Mouse (Mus musculus): ENCODE measurements around the gene Acsf3. TPM values are rescaled to one million over a fixed set of nuclear protein-coding genes. Genes with fewer than 3 reads are reported as not detected.
A peak's percentile ranks its signal among the peaks of the same experiment; 100 is the strongest.

Acsf3 gene
- total and polyA plus RNA-seq, 3 experiments, result 40.4 to 44.4 (median 42.3) TPM

DNA sequence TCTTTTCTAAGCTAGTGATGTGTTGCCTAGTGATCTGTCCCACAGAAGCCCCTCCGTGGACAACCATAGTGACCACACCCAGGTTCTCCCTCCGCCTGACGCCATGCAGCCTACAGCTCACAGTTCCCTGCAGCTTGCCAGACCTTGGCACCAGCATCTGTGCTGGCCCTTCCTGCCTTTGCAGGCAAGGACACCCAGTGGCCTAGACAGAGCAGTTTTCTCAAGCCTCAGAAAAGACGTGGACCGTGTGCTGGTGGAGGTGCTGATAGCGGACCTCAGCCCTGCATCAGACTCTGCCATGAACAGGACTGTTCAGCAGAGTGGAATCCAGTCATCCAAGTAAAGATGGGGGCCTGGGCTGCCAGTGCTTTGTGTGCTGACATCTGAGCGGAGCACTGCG lies 35.1 kb downstream of the Acsf3 start:
- peak; percentile 54 for DNase-seq

DNA sequence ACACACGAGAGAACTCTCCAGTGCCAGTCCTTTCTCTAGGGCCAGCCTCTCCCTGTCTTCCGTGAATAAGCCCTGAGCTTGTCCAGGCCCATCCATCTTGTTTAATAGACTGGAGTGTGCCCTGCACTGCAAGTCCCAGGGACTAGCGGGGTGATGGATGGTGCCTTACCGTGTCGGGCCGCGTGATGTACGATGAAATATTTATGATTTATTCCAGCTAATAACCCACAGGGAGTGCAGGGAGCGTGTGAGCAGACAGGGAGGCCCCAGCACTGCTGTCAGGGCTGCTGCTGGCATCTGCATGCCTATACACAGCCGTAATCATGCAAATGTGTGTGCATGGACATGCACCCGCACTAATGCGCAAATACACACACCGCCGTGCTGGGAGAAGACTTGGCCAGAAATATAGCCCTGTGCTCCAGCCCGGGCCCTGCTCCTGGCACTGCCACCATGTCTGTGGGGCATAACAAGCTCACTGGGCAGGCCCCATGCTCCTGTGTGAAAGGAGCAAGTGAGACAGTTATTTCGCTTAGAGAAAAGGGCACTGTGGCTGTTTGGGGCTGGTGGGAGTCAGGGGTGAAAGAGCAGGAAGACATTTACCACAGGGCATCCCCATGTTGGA lies 36.7 kb downstream of the Acsf3 start:
- no peak for DNase-seq

DNA sequence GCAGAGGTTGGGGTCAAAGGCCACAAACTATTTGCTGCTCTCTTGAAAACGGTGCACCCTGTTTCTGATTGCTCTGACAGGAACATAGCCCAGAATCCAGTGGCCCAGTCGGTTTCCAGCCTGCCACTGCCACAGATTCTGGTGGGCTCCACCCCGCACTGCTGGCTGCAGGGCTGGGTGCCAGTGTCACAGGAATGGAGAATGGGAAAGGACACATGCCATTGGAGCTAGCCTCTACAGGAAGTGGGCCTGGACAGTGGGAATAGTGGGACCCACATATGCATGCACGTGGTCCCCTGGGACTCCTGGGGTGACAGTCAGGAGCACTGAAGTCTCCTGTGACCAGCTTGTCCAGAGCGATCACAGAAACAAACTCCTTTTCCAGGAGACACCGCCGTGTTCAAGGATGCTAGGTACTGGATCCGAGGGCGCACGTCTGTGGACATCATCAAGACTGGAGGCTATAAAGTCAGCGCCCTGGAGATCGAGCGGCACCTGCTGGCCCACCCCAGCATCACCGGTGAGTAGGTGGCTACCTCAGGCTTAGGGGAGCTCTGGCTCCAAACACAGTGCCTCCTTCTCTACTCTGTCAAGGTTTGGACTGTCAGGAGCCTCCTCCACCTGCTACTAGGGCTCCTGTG lies 37.4 kb downstream of the Acsf3 start:
- no peak for DNase-seq

DNA sequence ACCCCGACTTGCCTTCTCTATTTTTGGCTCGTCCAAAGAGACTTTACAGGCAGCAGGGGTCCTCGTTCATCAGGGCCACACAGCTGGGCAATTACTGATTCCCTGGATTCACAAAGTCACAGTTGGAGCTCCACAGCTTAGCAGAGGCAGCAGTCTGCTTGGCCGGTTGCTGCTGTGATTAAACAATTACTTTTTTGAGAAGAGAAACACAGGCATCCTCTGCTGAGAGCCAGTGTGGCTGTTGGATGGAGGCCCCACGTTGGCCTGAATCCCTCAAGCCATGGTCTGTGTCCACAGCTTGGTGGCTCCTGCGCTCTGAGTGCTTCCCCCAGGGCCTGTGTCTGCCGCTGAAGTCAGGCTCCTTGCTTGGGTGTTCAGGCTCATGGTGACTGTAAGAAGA lies 39.3 kb downstream of the Acsf3 start:
- DNase-seq, result no peak

DNA sequence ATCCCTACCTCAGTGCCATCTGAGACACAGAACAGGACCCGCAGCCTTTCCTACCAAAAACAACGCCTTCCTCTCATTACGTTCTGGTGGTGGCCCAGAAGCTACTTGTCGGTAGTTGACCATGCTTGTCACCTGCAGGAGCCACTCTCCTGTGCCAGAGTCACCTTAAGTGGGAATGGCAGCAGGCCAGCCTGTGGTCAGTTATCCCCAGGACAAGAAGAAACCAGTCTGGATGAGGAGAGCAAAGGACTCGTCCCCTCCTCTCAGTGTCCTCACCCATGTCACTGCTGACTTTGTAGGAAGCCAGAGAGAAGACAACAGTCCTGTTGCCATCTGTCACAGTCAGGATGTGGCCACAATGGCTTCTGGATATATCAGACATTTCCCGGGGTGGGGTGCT lies 41.7 kb downstream of the Acsf3 start:
- no peak for DNase-seq

DNA sequence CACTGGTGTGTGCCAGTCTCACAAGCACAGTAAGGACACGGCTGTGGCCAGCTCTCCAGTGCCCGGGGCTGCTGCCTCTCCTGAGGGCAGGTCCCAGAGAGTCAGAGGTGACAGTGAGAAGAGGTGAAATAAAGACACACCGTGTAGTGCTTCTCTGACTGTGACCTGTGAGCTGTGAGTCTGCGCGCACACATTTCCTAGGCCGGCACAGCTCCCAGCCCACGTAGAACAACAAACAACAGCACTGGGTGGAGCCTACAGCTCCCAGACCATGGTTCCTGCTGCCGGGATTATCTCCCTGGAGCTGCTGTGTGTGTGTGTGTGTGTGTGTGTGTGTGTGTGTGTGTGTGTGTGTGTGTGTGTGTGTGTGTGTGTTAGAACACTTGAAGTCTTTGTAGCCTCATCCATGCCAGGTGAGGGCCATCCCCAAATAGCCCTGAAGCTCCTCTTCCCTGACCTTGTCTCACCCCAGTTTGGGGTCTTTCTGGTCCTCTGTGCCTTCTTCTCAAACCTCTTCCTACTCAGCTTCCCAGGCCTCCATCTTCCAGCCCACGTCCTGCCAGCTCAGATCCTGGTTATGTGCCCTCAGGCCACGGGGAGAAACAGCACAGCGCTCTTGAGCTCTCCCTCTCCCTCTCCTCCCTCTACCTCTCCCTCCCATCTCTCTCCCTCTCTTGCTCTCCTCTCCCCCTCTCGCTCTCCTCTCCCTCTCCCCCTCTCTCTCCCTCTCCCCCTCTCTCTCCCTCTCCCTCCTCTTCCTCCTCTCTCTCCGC lies 42.6 kb downstream of the Acsf3 start:
- no peak for DNase-seq

DNA sequence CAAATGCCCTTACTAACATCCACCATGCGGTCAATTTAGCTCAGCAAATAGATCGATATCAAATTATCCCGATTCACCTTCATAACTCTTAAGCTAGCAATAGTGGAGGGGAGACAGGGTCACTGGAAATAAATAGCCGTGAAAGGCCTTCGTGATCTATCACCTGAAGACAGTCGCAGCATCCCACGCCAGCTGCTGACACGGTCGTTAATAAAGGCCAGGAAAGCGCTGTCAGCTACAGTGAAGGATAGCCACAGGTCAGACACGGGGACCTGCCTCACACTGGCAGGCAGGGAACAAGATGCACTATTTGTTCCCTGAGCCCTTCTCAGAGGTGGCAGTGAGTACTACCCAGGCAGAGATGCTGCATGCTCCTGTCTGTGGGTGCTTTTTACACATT lies 44.5 kb downstream of the Acsf3 start:
- DNase-seq, result no peak

DNA sequence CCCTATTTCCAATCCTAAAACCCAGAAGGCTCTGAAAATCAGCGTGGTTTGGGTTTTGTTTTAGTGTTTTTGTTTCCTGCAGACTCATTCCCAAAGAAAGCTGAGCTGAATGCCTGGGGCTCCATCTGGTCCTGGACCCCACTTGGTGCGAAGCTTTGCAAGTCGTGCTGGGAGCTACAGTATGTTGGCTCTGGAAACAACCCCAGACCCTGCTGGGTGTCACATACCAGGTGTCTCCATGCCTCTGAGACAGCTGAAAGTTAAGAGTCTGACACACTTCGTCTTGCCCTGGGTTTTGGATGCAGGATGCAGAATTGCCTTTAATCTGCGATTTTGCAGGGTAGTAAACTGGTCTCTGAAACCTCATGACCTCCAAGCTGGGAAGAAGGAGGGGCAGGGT lies 49.3 kb downstream of the Acsf3 start:
- no peak for DNase-seq

DNA sequence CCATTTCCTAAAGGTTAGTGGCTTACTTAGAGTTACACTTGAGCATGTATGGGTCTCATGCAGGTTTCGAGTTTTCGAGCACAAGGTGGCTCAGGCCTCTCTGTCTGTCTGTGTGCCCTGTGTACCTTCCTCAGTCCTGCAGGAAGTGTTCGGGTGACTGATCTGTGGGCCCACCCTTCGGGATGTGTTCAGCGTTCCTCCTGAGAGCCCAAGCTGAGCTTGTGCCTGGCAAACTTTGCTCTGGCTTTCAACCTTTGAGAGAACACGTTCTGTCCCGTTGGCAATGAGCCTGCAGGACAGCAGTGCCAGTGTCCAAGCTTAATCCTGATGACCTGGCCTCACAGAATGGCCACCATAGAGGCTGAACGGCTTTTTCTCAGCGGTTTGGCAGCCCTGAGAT lies 49.7 kb downstream of the Acsf3 start:
- no peak for DNase-seq

DNA sequence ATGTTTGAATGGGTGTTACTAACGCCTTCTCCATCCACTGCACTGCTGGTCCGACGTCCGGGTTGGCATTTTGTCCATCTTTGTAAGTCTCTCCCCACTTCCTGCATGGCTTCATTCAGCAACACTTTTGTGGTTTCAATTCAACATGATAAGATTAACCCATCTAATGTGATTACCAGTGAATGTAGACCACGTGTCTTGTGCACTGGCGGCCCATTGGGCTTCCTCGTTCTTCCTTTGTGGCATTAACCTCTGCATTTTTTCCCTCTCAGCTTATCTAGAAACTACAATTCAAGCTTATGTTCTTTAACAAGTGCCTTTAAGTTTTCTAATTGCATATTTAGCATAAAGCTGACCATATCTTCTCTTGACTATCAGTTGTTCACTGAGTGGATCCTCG lies 50.1 kb downstream of the Acsf3 start:
- DNase-seq, result no peak

DNA sequence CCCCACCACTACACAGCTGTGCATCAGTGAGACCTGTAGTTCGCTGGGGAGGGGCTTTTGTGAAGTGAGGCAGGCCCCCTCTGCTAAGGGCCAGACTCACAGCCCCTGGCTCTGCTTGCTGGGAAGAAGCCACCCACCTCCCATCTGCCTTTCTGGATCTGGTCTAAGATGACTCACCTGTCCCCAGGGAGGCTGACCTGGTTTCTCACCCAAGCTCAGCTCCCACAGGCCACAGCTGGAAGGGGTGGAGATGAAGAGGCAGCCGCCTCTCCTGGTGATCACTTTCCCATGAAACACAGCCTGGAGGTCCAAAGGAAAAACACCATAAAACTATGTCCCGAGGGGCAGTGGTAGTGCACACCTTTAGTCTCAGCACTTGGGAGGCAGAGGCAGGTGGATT lies 54.1 kb downstream of the Acsf3 start:
- no peak for DNase-seq

DNA sequence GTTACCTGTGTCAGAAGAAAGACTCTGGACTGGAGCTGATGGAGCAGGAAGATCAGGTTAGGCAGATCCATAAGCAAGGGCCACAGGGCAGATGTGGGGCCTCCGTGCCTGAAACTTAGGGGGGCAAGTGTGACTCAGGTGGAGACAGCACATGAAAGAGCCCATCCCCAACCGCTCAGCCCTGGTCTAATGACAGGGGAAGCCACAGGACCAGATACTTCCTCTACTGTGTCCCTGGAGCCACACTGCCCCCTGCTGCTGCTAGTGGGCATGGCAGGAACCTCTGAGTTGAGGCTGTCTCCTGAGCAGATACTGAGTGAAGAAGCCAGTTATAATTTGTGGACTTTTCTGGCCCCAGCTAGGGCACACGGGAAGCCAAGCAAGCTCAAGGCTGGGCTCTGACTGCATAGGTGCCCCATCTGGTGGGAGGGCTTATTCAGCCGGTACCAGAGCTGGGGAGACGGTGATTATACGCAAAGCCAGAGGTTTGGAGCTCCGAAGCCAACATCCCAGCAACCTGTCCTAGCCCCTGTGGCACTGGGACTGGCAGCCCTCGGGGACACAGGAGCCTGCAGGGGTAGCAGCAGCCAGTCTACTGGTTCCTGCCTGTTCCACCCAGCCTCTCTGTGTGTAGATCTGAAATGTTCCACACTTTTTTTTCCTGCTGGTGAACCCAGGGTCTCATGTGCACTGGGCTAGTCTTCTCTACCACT lies 55.2 kb downstream of the Acsf3 start:
- DNase-seq, result peak; percentile 88

DNA sequence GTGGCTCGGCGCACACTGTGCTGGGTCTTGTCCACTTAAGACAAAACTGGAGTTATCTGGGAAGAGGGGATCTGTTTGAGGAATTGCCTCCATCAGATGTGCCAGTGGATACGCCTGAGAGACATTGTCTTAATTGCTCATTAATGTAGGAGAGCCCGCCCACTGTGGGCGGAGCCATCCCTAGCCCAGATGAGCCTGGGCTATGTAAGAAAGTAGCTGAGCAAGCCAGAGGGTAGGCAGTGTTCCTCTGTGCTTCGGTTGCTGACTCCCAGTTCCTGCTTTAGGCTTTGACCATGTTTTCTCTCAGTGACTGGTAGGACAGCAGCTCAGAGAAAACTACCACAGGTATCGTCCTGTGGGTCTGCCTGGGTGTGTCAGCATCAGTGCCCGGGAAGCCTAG lies 59.1 kb downstream of the Acsf3 start:
- no peak for DNase-seq

DNA sequence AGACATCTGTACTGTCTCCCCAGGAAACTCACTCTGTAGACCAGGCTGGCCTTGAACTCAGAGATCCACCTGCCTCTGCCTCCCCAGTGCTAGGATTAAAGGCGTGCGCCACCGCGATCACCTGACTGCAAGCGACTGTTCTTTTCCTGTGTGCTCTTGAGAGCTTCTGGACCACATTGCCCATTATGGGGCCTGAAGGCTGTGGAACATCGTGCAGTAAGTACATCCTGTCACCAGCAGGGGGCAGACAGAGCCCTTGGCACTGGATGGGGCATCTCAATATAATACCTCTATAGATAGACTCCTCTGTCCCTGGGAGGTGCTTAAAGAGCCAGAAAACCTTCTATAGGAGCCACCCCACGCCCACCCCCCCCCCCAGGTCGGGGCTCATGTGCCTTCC lies 59.7 kb downstream of the Acsf3 start:
- DNase-seq, result peak; percentile 81

DNA sequence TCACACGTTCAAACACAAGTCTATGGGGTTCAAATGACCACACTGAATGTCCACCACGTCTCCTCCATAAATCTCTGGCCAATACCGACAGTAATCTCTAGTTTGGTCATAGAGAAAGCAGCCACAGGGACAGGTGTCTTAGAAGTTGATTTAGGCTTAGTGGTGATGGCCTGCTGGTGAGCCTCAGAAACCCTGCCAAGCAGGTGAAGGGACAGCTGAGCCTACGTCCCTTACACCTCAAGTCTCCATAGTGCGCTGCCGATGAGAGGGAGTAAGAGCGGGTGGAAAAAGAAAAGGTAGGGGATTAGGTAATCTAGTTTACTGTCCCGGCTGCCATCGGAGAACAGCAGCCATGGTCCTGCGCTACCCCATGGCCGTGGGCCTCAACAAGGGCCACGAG lies 60.9 kb downstream of the Acsf3 start:
- DNase-seq, result no peak

DNA sequence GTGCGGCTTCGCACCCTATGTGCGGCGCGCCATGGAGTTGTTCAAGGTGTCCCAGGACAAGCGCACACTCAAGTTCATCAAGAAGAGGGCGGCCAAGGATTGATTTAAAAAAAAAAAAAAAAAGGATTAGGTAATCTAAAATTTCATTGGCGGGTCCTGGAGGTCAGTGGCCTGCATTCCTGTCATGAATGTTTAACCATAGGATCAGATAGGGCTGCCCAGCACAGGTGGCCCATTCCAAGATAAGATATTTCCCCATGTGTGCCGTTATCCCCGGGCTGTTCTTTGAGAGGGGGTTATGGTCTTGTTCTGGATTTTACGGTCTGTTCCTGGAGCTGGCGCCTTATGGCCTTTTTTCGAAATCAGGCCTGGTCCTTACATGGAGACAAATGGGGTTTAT lies 61.4 kb downstream of the Acsf3 start:
- no peak for DNase-seq

DNA sequence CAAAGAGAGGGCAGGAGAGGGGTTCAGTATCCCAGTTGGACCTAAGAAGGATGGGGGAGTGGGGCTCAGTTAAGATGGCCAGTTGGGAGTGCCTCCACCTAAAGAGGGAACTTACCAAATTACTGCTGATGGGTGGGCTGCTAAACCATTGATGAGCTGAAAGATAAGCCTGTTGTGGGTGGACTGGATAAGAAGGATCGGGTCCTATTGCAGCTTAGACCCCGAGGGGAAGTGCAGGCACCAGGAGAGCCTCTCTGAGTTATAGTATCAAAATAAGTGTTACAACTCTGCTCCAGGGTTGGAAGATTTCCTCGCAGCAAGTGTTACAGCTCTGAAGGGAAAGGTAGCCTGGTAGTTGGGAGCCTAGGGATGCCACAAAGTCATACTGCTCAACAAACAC lies 68.9 kb downstream of the Acsf3 start:
- no peak for DNase-seq

DNA sequence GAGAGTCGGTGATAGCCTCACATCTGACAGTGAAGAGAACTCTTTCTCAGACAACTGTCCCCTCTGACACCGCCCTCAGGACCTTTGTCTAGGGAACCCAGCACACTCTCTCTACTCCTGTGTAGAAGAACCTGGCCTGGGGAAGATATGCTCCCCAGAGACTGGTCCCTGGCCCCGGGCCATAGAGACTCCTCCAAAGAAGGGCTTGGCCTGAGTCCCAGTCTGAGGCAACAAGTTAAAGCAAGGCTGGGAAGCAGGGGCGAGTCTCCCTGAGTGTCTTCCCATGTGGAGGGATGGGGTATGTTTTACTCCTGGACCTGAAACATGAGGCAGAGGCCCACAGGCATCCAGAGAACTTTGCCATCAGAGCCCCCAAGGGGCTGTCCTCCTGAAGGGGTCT lies 70.4 kb downstream of the Acsf3 start:
- peak; percentile 26 for DNase-seq

DNA sequence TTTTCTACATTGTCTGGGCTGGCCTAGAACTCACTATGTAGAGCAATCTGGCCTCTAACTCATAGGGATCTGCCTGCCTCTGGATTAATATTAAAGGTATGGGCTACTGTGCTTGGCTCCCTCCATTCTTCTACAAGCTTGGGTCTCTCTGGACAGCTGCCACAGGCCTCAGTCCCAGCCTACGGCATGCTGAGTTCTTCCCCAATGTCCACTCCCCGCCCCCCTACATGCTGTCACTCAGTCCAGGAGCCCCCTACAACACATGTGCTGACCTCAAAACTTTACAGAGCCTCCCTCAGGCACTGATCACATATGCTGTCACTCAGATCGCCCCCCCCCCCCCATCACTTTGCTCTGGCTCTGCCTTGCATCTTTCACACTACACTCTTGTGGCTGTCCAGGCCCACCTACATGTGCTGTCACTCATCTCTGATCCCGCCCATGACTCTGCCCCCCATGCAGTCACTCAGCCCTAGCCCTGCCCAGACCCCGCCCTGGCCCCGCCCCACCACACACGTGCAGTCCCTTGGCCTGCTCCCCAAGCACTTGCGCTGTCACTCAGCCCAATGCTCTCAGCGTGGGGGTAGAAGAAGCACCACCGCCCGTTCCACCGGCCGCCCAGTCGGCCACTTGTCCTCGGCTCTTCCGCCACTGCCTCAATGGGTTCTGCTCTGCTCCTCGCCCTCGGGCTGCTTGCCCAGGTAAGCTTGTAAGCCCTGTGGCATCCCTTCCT lies 72.7 kb downstream of the Acsf3 start, which contains the start of gene Cdh15:
Cdh15 (plus strand) TSS at position 138 of the 733 bp plus-strand sequence.
- DNase-seq, result peak; percentile 51

DNA sequence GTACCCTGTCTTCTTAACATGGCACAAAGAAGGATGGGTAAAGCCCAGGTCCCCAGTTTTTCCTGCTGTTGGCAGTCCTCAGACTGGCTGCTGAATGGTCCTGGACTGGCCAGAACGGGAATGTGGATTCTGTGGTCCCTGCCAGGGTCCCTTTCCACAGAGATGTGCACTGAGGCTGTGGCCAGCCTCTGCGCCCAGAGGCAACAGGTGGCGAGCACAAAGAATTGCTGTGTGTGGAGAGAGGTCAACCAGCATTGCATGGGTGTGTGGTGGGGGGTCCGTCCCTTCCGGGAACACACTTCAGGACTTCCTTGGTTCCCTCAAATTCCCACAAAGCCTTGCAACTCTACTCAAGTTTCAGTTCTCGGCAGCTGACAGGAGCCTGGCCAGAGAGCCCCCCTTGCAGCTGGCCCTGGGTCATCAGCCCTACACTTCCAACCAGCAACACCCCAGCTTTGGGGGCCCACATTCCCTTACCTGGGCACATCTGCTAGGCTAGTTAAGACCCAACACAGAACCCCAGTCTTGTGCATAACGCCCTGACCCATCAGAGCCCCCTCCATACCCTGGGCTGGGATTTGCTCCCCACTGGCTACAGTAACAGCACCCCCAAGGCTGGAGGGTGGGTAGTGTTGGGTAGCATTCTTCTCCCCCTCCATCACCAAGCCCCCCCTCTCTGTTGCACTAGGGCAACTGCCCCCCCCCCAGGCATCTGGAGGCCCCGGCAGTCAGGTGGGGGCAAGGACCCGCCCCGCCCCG lies 74.0 kb downstream of the Acsf3 start:
- no peak for DNase-seq

DNA sequence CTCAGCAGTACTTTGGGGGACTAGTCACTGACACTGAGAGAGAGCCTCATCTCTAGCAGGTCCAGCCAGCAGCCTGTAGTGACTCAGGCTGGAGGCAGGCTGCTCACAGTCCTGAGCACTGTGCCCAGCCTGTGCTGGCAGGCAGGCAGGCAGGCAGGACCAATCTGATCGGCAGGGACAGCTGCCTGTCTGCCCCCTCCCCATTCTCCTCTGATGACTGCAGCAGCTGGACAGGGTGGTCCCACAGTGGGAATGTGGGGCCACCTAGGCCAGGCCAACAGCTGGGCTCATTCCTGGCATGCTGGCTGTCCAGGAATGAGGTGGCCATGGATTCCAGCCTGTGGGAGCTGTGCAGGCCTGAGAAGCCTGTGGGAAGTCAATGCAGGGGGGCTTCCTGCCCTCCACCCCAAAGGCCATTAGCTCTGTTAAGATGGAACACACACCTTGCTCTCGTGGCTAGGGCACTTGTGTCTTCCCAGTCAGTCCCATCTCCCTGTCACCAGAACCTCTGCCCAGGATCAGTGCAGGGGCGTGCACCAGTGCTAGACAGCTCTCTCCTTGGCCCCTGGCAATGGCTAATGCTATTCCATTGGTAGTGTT lies 75.5 kb downstream of the Acsf3 start:
- DNase-seq, result peak; percentile 21

All from adrenal gland, adult 2 months (tissue).